Mouse (Mus musculus) induced T-regulatory cell, adult 2 months (primary cell): ENCODE measurements around the gene Rplp2.
A peak's percentile ranks its signal among the peaks of the same experiment; 100 is the strongest.
"Not testable (repeated sequence)": the region's sequence is repeated elsewhere in the genome, so short reads cannot be mapped to it uniquely, and the experiment has no call there.

Experiments used
- DNase-seq: peaks from one replicate; pipeline ENCODE4 v3.0.0-alpha.2; 2012; ENCODE audit warnings: low read depth

The Rplp2 gene

GRCm38 (mm10) chr7:141431434-141432185 is 15.6 kb upstream of the Rplp2 start:
- DNase-seq: no peak

GRCm38 (mm10) chr7:141432186-141432611 is 15.0 kb upstream of the Rplp2 start:
- no peak for DNase-seq

DNA sequence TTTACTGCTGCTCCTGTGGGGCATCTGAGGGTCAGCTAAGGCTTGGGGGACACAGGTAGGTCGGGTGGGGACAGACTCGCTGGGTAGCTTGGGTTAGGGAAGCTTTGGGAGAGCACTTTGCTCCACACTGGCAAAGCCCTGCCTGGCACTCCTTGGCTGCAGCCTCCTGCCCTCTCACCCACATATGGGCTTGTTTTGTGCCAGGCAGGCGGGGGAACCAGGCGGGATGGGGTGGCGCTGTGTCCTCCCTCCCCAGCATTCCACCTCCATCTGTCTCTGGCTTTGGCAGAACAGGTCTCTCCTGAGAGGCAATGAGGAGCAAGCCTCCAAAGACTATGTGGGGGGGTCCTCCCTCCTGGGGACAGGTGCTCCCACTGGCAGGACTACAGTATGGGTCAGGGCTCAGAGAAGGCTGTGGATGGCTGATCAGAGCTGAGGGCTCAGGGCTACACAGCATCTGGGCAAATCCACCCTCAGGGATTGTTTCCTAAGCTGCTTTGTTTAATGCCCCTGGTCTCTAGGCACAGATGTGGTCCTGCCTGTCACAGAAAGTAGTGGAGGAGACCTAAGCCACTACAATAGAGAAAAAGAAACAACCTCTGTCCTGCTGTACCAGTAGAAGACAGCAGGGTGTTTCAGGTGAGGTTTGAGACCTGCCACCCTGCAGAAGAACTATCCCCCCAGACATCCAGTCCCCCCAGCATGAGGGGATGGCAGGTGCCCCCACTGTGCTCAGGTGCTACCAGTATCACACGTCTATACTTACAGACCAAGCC is 14.2 kb upstream of the Rplp2 start:
- no peak for DNase-seq

- no peak for DNase-seq
These were observed 13.4 kb upstream of the Rplp2 start for GRCm38 (mm10) chr7:141433517-141434400.

GRCm38 (mm10) chr7:141434464-141434863 is 12.7 kb upstream of the Rplp2 start:
- DNase-seq: peak; percentile 69

- peak; percentile 91 for DNase-seq
These were observed 11.9 kb upstream of the Rplp2 start for GRCm38 (mm10) chr7:141435129-141435855.

GRCm38 (mm10) chr7:141435856-141436522 is 11.2 kb upstream of the Rplp2 start:
- no peak for DNase-seq

- DNase-seq: no peak
These were observed 10.7 kb upstream of the Rplp2 start for GRCm38 (mm10) chr7:141436523-141436892.

- peak; percentile 91 for DNase-seq
These were observed 9.7 kb upstream of the Rplp2 start, which contains the start of gene Slc25a22 for GRCm38 (mm10) chr7:141437178-141438120. Gene Slc25a22 (minus strand): TSS chr7:141437892.

GRCm38 (mm10) chr7:141438201-141438968 is 8.8 kb upstream of the Rplp2 start:
- no peak for DNase-seq

DNA sequence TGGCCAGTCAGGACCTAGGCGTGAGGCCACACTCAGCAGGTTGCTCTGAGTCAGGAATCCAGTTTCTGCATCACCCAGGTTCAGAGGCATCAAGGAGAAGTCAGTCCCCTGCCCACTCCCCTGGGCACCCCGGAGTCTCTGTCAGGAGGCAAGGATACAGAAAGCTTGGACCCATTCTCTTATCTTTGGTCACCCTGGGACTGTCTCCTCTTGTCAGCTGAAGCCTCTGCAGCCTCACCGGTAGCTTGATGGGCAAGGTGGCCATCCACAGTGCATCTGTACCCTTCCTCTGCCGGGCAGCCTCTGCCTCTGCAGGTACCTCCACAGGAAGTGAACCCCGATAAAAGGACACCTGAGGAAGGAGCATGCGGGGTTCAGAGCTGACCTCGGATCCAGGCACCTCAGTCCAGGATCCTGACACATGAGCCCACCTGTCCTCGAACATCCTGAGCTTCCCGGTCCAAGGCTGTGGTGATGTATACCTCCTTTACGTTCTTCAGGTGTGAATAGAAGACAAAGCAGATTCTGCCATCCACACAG is 8.0 kb upstream of the Rplp2 start:
- no peak for DNase-seq

GRCm38 (mm10) chr7:141439811-141440210 is 7.4 kb upstream of the Rplp2 start:
- DNase-seq: no peak

DNA sequence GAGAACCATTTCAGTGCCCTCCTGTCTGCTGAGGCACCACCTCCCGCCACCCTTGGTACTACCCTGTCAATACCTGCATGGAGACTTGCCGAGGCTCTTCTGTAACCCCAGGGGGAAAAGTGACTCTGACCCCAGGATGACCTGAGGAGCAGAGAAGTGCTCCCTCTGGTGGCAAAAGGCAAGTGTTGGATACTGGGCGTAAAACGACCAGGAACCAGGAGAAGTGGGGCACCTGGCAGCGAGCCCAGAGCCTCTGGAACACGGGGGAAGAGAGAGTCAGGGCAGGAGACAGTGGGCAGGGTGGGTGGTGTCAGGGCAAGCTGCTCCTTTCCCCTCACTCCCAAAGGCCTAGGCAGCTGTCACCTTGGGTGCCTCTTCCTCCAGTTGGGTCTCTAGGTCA is 6.6 kb upstream of the Rplp2 start:
- peak; percentile 79 for DNase-seq

DNA sequence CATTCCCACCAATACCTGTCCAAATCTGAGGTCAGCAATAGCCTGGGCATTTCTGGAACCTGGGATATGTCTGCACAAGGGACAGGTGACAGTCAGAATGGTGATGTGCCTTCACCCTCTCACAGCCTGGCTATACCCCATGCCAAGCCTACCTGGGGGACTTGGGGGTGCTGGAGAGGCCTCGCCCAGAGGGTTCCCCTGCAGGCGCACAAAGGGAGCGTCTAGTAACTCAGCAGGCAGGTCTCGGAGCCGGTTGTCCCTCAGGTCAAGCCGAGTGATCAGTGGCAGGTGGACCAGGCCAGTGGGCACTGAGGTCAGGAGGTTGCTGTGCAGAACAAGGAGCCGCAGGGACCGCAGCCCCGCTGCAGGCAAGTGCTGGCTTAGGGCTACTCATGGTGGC is 5.7 kb upstream of the Rplp2 start:
- DNase-seq: no peak

- DNase-seq: no peak
These were observed 5.0 kb upstream of the Rplp2 start for GRCm38 (mm10) chr7:141442199-141442598.

GRCm38 (mm10) chr7:141443081-141443821 is 3.9 kb upstream of the Rplp2 start:
- peak; percentile 64 for DNase-seq

GRCm38 (mm10) chr7:141443828-141444237 is 3.3 kb upstream of the Rplp2 start, which contains the start of gene Pidd1:
Gene Pidd1 (minus strand): TSS chr7:141444025.
- DNase-seq: peak; percentile 86

- not testable (repeated sequence) for DNase-seq
These were observed 796 bp upstream of the Rplp2 start for GRCm38 (mm10) chr7:141446374-141446773.
